Mouse (Mus musculus) MEL (cell line): ENCODE data around the gene Gtpbp8.

Experiments
- CTCF ChIP-seq, 3 experiments: IDR thresholded peaks in 2 of 3; conservative IDR thresholded peaks in 1 of 3; 2 replicates each; pipeline ENCODE4 v1.5.1; 2011 to 2012; ENCODE audit warnings: low read length in 3 of 3, low read depth in 2 of 3, mild to moderate bottlenecking in 2 of 3, improper control_type of control experiment in 1 of 3, inconsistent platforms in 1 of 3, mixed read lengths in 1 of 3, moderate library complexity in 1 of 3; ENCODE audit not compliant: control insufficient read depth in 1 of 3, insufficient read depth in 1 of 3, poor library complexity in 1 of 3, severe bottlenecking in 1 of 3
- E2F4 ChIP-seq: IDR thresholded peaks from 2 replicates; pipeline ENCODE4 v1.6.1; 2011; ENCODE audit warnings: low read depth, low read length, improper control_type of control experiment, borderline replicate concordance
- ELF1 ChIP-seq: IDR thresholded peaks from 2 replicates; pipeline ENCODE4 v1.6.1; 2014; ENCODE audit warnings: low read depth, mild to moderate bottlenecking, inconsistent platforms, low read length, improper control_type of control experiment, moderate library complexity
- GATA1 ChIP-seq: IDR thresholded peaks from 2 replicates; pipeline ENCODE4 v1.6.1; 2011; ENCODE audit warnings: low read depth, low read length, improper control_type of control experiment
- MAFK ChIP-seq: IDR thresholded peaks from 2 replicates; pipeline ENCODE4 v1.6.1; 2011; ENCODE audit warnings: low read depth, mild to moderate bottlenecking, low read length, improper control_type of control experiment, borderline replicate concordance
- POLR2A ChIP-seq, 2 experiments: IDR thresholded peaks; 2 replicates each; pipeline ENCODE4 v1.6.1; 2011 to 2012; ENCODE audit warnings: low read length in 2 of 2, mild to moderate bottlenecking in 2 of 2, control low read depth in 1 of 2, improper control_type of control experiment in 1 of 2, low read depth in 1 of 2, moderate library complexity in 1 of 2; ENCODE audit not compliant: control insufficient read depth in 1 of 2, insufficient read depth in 1 of 2, poor library complexity in 1 of 2
- POLR2AphosphoS5 ChIP-seq: IDR thresholded peaks from 2 replicates; pipeline ENCODE4 v1.6.1; 2012; ENCODE audit warnings: low read depth, borderline replicate concordance, mild to moderate bottlenecking, inconsistent platforms, low read length, moderate library complexity, mixed read lengths
- RCOR1 ChIP-seq: IDR thresholded peaks from 2 replicates; pipeline ENCODE4 v1.6.1; 2012; ENCODE audit warnings: low read depth, mild to moderate bottlenecking, inconsistent platforms, low read length, improper control_type of control experiment
- SMC3 ChIP-seq: IDR thresholded peaks from 2 replicates; pipeline ENCODE4 v1.6.1; 2011; ENCODE audit warnings: low read depth, low read length, improper control_type of control experiment
- ZC3H11A ChIP-seq: IDR thresholded peaks from 2 replicates; pipeline ENCODE4 v1.6.1; 2012; ENCODE audit warnings: low read depth, mild to moderate bottlenecking, inconsistent platforms, low read length, improper control_type of control experiment

DNA sequence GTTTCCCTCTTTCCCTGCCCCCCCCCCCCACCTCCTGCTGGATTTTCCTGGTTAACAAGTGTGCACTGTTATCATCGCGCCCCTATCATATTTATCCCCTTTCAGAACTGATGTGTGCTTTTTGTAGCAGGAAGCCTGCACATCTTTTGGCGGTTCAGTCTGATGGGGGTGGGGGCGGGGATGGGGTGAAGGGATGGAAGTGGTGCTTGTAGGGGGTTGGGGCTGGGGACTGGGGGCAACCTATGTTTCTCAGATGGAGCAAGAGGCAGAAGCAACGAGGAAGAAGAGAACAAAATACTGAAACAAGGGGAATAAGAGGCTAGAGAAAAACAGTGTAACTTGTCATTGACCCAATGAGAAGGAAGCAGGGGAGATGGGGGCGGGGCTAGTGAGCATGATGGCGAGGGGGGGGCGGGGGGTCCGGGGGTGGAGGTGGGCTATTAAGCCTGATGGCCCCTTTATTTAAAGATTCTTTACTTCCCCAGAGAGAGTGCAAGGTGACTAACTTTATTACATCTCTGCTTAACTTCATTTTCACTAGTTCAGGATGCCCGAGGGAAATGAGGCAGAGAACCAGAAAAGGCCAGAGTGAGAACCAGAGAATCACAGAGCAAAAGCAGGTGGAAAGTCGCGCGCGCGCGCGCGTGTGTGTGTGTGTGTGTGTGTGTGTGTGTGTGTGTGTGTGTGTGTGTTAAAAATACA is 58.3 kb downstream of the Gtpbp8 start:
- TF ChIP-seq POLR2A (IDR thresholded peaks at IDR 0.05; ENCODE audit: control insufficient read depth in 1 of 2, insufficient read depth in 1 of 2, low read depth in 1 of 2, low read length in 2 of 2, poor library complexity in 1 of 2) (no peak), CTCF (IDR thresholded peaks at IDR 0.05 in 2 of 3, conservative IDR thresholded peaks at IDR 0.05 in 1 of 3; ENCODE audit: control insufficient read depth in 1 of 3, insufficient read depth in 1 of 3, low read depth in 2 of 3, low read length in 3 of 3, poor library complexity in 1 of 3, severe bottlenecking in 1 of 3) (no peak), SMC3 (no peak), ZC3H11A (no peak), E2F4 (no peak), RCOR1 (no peak), POLR2AphosphoS5 (no peak), ELF1 (no peak), GATA1 (no peak), MAFK (no peak)
